Mouse (Mus musculus) lung, adult 2 months (tissue): ENCODE measurements at regions not wholly inside any gene's neighbourhood (a gene's known extent, or its start where the extent isn't known, plus 50 kb on each side); places are given as distances from the start of the nearest gene placed in this dataset.

Source experiments
- CTCF ChIP-seq: fragments of 200-500 bp; IDR thresholded peaks from 2 replicates; pipeline ENCODE4 v1.5.1; 2011; ENCODE audit warnings: mild to moderate bottlenecking, low read length, control low read depth; ENCODE audit not compliant: insufficient read depth
- POLR2A ChIP-seq: fragments of 200-500 bp; IDR thresholded peaks from 2 replicates; pipeline ENCODE4 v1.6.1; 2011; ENCODE audit warnings: low read depth, mild to moderate bottlenecking, control low read depth, low read length, borderline replicate concordance; ENCODE audit errors: extremely low read depth

GRCm38 (mm10) chr2:146672761-146673160 lies 160.6 kb upstream of the Ralgapa2 start:
- TF ChIP-seq POLR2A (no peak), CTCF (no peak)
